Mouse (Mus musculus): ENCODE results near the gene Il9.

Il9 gene

DNA sequence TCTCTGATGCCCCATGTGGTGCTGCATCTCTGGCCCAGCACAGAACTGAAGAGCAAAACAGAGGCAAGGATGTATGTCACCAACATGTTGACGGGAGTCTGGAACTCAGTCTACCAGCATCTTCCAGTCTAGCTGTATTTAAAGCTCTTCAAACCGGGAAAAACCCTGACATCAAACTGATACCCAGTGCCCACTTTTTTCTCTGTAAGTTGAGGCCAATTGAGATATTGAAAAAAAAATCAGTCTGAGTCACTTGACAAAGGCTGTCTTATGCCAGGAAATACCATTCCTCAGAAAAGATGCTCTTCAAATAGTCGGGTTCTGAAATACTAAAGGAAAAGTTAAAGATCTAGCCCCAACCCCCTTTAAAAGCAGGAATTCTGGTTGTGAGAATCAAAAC lies at the start of gene Il9:
Il9 (minus strand) TSS at position 101 of the 400 bp plus-strand sequence.
- in situ Hi-C loops (cut with MboI, MseI) = no loop called here

DNA sequence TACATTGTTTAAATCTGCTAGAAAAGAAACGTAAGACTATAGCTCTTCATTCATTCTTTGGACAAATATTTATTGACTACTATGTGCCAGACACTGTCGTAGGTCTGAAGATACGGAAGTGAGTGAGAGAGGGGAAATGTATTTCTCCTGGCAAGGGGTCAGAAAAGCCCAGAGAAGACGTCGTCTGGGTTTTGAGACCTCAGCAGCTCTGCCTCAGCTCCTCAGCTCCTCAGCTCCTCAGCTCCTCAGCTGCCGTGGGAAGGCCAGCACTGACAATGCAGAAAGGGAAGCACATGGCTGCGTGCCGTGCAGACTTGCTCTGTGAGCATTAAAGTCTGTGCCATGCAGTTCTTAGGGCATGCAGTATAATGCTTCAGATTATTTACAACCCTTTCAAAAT lies 47.6 kb upstream of the Il9 start:
- in situ Hi-C loops (cut with MboI, MseI) = loop anchor here (10.0 kb wide), 1 partner anchor 1885 kb away; no protein-coding TSS in a partner anchor

DNA sequence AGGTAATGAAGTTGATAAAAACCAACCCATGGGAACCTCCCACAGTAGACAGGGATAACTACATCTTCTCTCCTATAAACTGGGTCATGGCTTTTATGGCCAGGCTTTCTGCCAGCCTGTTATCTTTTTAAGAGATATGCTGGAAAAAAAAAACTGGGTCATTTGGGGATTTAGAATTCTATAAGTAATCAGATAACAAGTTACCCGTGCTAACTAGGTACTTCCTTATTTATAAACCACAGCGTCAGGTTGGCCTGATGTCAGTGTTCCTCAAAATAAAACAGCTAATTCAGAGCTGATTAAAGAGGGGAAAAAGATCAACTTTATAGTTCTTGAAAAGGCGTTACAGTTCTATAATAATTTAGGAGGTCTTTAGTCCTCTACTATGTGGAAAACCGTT lies 47.0 kb upstream of the Il9 start:
- in situ Hi-C loops (cut with MboI, MseI) = loop anchor here (10.0 kb wide), 1 partner anchor 1886 kb away; no protein-coding TSS in a partner anchor

- in situ Hi-C loops (cut with MboI, MseI) = loop anchor here (10.0 kb wide), 1 partner anchor 1887 kb away; no protein-coding TSS in a partner anchor
Observed at GRCm38 (mm10) chr13:56528281-56528680, 46.2 kb upstream of the Il9 start.

- in situ Hi-C loops (cut with MboI, MseI) = loop anchor here (10.0 kb wide), 1 partner anchor 1887 kb away; no protein-coding TSS in a partner anchor
Observed at GRCm38 (mm10) chr13:56527846-56528245, 45.8 kb upstream of the Il9 start.

DNA sequence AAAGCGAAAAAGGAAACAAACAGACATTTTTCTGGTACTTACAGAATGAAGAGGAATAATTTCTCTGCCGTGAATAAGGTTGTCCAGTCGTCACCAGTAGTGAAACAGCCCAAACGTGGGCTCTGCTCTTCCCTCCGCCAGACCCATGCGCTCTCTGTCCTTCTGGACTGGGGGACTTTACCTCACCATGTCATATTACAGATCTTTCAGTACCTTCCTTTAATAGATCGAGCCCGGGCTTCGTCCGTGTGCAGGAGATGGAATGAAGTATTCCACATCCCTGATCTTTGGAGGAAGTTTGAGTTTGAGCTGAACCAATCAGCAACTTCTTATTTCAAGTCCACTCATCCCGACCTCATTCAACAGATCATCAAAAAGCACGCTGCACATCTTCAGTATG lies 44.8 kb upstream of the Il9 start:
- in situ Hi-C loops (cut with MboI, MseI) = loop anchor here (10.0 kb wide), 1 partner anchor 1888 kb away; no protein-coding TSS in a partner anchor

- in situ Hi-C loops (cut with MboI, MseI) = loop anchor here (10.0 kb wide), 1 partner anchor 1892 kb away; no protein-coding TSS in a partner anchor
Observed at GRCm38 (mm10) chr13:56522821-56523167, 40.7 kb upstream of the Il9 start.

GRCm38 (mm10) chr13:56522081-56522820 lies 40.2 kb upstream of the Il9 start, which contains the start of gene Fbxl21:
Gene Fbxl21 (plus strand): TSS chr13:56522472.
- in situ Hi-C loops (cut with MboI, MseI) = loop anchor here (10.0 kb wide), 1 partner anchor 1893 kb away; no protein-coding TSS in a partner anchor

DNA sequence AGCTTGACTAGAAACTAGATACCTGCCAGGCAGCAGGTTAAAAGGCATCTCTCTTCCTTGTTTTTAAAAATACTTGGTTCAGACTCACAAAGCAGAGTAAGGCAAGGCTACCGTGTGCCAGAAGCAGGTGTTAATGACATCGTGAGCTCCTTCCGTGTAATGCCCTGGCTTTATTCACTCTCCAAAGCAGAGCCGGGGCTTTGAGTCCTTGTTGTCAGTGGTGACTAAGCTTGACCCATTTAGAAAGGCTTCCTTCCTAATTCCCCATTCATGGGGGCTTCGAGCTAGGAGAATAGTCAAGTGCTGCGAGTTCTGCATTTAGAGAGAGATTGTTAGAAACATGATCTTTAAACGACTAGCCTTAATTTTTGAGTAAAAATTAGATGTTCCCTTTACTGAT lies 34.8 kb upstream of the Il9 start:
- in situ Hi-C loops (cut with MboI, MseI) = no loop called here

GRCm38 (mm10) chr13:56516311-56516710 lies 34.3 kb upstream of the Il9 start:
- in situ Hi-C loops (cut with MboI, MseI) = no loop called here

- in situ Hi-C loops (cut with MboI, MseI) = no loop called here
Observed at GRCm38 (mm10) chr13:56513595-56513994, 31.5 kb upstream of the Il9 start.

DNA sequence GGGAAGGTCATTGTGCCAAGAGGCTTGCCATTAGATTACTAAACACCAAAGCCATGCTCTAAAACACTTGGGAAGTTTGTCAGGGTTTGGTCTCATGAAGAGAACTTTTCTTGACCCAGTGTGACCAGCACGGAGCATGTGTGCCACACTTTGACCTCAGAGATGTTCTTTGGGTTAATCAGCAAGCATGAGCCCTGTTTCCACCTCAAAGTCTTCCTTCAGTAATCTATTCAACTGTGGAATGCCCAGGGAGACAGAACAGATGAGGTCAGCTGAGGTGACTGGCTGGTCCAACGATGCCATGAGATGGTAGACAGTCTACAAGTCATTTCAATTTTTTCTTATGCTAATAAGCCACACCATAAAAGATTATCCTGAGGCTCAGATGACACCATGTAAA lies 27.8 kb upstream of the Il9 start:
- in situ Hi-C loops (cut with MboI, MseI) = no loop called here

DNA sequence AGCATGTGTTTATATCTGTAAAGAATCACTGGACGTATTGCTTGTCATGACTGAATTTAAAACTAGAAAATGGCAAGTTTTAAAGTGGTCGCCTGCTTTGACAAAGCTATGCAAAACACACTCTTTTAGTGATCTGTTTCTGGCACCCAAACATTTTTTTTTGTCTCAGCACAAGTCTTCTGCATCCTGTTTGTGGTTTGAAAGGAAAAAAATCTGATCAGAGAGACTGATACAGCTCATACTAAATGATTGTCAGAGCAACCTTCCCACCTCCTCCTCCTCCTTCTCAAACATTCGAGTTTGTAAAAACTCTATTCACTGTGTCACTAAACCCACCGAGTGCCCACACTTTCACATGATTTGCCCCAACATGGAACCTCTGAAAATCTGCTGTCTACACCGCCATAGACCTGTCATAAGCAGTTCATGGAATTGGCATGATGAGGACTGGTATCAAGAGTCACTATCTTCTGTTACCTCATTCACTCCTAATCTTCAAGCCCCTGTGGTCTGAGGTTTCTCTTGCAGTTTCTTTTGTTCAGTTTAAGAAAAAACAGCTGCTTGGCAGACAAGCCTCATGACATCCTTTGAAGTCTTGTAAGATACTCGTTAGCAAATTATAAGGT lies 24.9 kb upstream of the Il9 start:
- in situ Hi-C loops (cut with MboI, MseI) = no loop called here

DNA sequence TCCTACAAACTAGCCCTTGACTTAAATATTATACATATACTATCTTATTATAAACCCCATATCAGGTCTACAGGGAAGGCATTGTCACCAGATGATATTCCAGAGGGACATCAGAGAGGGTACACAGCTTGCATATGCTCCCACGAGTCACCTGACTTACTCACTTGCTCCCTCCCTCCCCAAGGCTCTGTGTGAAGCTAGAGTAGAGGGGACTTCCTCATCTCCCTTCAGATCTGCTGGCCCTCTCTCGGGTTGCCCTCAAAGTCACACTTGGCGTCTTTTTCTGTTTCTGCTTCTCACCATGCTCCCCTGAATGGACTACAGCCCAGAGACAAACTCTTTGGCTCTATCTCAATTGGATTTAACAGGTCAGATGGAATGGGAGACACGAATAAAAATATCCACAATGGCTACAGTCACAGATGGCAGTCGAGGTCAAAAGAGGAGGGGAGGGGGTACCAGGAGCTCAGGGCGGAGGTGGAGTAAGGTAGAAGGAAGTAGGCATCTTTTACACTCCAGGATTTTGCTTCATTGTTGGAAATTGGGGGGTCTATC lies 19.9 kb upstream of the Il9 start:
- in situ Hi-C loops (cut with MboI, MseI) = no loop called here

DNA sequence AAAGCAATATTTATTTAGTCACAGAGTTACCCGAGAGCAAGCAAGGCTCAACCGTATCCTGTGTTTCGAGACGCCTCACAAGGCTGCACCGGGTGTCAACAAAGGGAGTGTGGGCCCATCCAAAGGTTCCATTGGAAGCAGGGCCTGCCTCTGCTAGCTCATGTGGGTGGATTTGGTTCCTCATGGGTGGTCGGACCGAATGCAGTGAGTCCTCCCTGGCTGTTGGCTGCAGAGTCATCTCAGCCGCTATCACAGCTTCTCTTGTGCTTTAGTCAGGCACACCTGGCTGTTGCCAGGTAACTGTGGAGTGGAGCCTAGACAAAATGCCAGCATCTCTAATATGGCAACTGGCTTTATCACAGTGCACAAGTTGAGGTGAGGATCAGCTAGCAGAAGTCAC lies 18.6 kb upstream of the Il9 start:
- in situ Hi-C loops (cut with MboI, MseI) = no loop called here

GRCm38 (mm10) chr13:56500132-56500531 lies 18.1 kb upstream of the Il9 start:
- in situ Hi-C loops (cut with MboI, MseI) = no loop called here

DNA sequence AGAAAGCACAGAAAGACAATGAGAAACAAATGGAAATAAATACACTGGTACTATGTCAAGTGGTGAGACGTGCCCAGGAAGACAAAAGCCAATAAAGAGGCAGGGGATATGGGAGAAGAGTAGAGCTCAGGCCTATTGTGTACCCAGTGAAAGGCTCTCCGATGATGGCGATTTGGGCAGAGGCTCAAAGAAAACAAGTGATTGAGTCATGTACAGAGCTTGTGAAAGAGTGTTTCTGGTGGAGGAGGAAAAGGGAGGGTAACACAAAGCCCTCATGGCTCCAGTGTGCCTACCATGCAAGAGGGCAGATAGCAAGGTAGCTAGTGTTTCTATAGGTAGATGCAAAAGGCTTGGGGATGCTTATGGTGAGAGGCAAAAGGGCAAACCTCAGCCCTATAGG lies 12.4 kb upstream of the Il9 start:
- in situ Hi-C loops (cut with MboI, MseI) = no loop called here

GRCm38 (mm10) chr13:56488012-56488411 lies 6.0 kb upstream of the Il9 start:
- in situ Hi-C loops (cut with MboI, MseI) = no loop called here

- in situ Hi-C loops (cut with MboI, MseI) = loop anchor here (5.0 kb wide), 1 partner anchor 289 kb away; no protein-coding TSS in a partner anchor
Observed at GRCm38 (mm10) chr13:56478027-56478426, 4.0 kb downstream of the Il9 start.

- in situ Hi-C loops (cut with MboI, MseI) = loop anchor here (5.0 kb wide), 1 partner anchor 290 kb away; no protein-coding TSS in a partner anchor
Observed at GRCm38 (mm10) chr13:56477271-56477670, 4.8 kb downstream of the Il9 start.

GRCm38 (mm10) chr13:56476790-56477189 lies 5.3 kb downstream of the Il9 start:
- in situ Hi-C loops (cut with MboI, MseI) = loop anchor here (5.0 kb wide), 1 partner anchor 291 kb away; no protein-coding TSS in a partner anchor

GRCm38 (mm10) chr13:56475363-56475762 lies 6.7 kb downstream of the Il9 start:
- in situ Hi-C loops (cut with MboI, MseI) = loop anchor here (5.0 kb wide), 1 partner anchor 292 kb away; no protein-coding TSS in a partner anchor
